Mouse (Mus musculus) lung, embryonic 16.5 days (tissue): ENCODE data around the gene Gm26661. TPM values are rescaled to one million over a fixed set of nuclear protein-coding genes. Genes with fewer than 3 reads are reported as not detected.

Experiments
- ATAC-seq: fragments of 200-750 bp; cut with Nextera tagmentation; 2 replicates; pipeline ENCODE4 v1.8.0; 2017; ENCODE audit warnings: low read depth, mild to moderate bottlenecking, moderate library complexity
- H3K27ac ChIP-seq: fragments of 300-500 bp; sonication (generic); 2 replicates; pipeline ENCODE4 v1.5.1; 2014; ENCODE audit warnings: mild to moderate bottlenecking, control low read depth, low read length
- H3K27me3 ChIP-seq: fragments of 300-500 bp; sonication (generic); 2 replicates; pipeline ENCODE4 v1.6.1; 2014; ENCODE audit warnings: low read depth, low read length, mixed read lengths; ENCODE audit not compliant: control insufficient read depth, insufficient read depth
- H3K36me3 ChIP-seq: fragments of 300-500 bp; sonication (generic); 2 replicates; pipeline ENCODE4 v1.6.1; 2014; ENCODE audit warnings: low read length; ENCODE audit not compliant: control insufficient read depth, insufficient read depth
- H3K4me1 ChIP-seq: fragments of 300-500 bp; sonication (generic); replicated peaks from 2 replicates; pipeline ENCODE4 v1.6.1; 2014; ENCODE audit warnings: low read length, mixed read lengths; ENCODE audit not compliant: control insufficient read depth, insufficient read depth
- H3K4me2 ChIP-seq: fragments of 300-500 bp; sonication (generic); 2 replicates; pipeline ENCODE4 v1.6.1; 2014; ENCODE audit warnings: low read depth, low read length, control low read depth
- H3K4me3 ChIP-seq: fragments of 300-500 bp; sonication (generic); 2 replicates; pipeline ENCODE4 v1.5.1; 2014; ENCODE audit warnings: mild to moderate bottlenecking, low read length, control low read depth
- H3K9ac ChIP-seq: fragments of 300-500 bp; sonication (generic); 2 replicates; pipeline ENCODE4 v1.6.1; 2014; ENCODE audit warnings: low read length, control low read depth
- H3K9me3 ChIP-seq: fragments of 300-500 bp; sonication (generic); 2 replicates; pipeline ENCODE4 v1.6.1; 2016; ENCODE audit warnings: low read length; ENCODE audit not compliant: control insufficient read depth
- WGBS: fragments of 180-500 bp; shearing (Covaris S2); extraction: QIAGEN DNeasy Blood & Tissue Kit; methylation state at CpG from one replicate; pipeline ENCODE4 v1.1.7; 2014; 5-methylcytosine and 5-hydroxymethylcytosine counted together
- polyA plus RNA-seq: library from polyadenylated mRNA; unstranded; fragments of >200 nt; fragmentation: Nextera tagmentation; extraction: Ambion mirVana; gene quantifications from 2 replicates; pipeline ENCODE4 v1.2.1, GENCODE M21; 2015

The Gm26661 gene
- polyA plus RNA-seq, 1 experiment from 2014 or later = not detected

GRCm38 (mm10) chr14:7795961-7796360, 4.6 kb downstream of the Gm26661 start:
- no peaks in the 10 kb centered on the region for H3K36me3 ChIP-seq
- no peaks in the 10 kb centered on the region for H3K27me3 ChIP-seq
- ATAC-seq = no peak
- H3K9me3 ChIP-seq = no peaks in the 10 kb centered on the region; the same call in 1 of the 2 replicates
- no peak overlapping the region for H3K9ac ChIP-seq
- H3K27ac ChIP-seq = no peak overlapping the region
- no peaks in the 10 kb centered on the region for H3K4me1 ChIP-seq
- no peak overlapping the region for H3K4me2 ChIP-seq
- H3K4me3 ChIP-seq = no peak overlapping the region
- WGBS = 79% methylated on average over 4 of the region's 4 CpGs

- Histone ChIP-seq H3K36me3 (no peaks in the 10 kb centered on the region), H3K4me3 (no peak overlapping the region), H3K27ac (no peak overlapping the region), H3K4me1 (no peaks in the 10 kb centered on the region), H3K9ac (no peak overlapping the region), H3K9me3 (no peaks in the 10 kb centered on the region; the same call in 1 of the 2 replicates), H3K27me3 (no peaks in the 10 kb centered on the region), H3K4me2 (no peak overlapping the region)
- no peak for ATAC-seq
Observed at GRCm38 (mm10) chr14:7800611-7801010, 9.2 kb downstream of the Gm26661 start.

- Histone ChIP-seq H3K36me3 (no peaks in the 10 kb centered on the region), H3K4me1 (no peaks in the 10 kb centered on the region), H3K27me3 (no peaks in the 10 kb centered on the region), H3K4me3 (no peak overlapping the region), H3K9me3 (no peaks in the 10 kb centered on the region; the same call in 1 of the 2 replicates), H3K9ac (no peak overlapping the region), H3K4me2 (no peak overlapping the region), H3K27ac (no peak overlapping the region)
- ATAC-seq = no peak
- 7% methylated on average over 4 of the region's 4 CpGs for WGBS
Observed at GRCm38 (mm10) chr14:7801831-7802230, 10.4 kb downstream of the Gm26661 start.

- no peak for ATAC-seq
- H3K9ac ChIP-seq = no peak overlapping the region
- H3K4me2 ChIP-seq = no peak overlapping the region
- no peak overlapping the region for H3K27ac ChIP-seq
- peaks cover 2% of the 10 kb centered on the region; the same call in 1 of the 2 replicates for H3K4me1 ChIP-seq
- no peaks in the 10 kb centered on the region for H3K27me3 ChIP-seq
- WGBS = 47% methylated on average over 4 of the region's 4 CpGs
- H3K4me3 ChIP-seq = no peak overlapping the region
- H3K9me3 ChIP-seq = no peaks in the 10 kb centered on the region; the same call in 1 of the 2 replicates
- no peaks in the 10 kb centered on the region for H3K36me3 ChIP-seq
Observed at GRCm38 (mm10) chr14:7803874-7804557, 12.6 kb downstream of the Gm26661 start.

- Histone ChIP-seq H3K27me3 (no peaks in the 10 kb centered on the region), H3K27ac (no peak overlapping the region), H3K36me3 (no peaks in the 10 kb centered on the region), H3K4me3 (no peak overlapping the region), H3K4me1 (peaks cover 2% of the 10 kb centered on the region; the same call in 1 of the 2 replicates), H3K4me2 (no peak overlapping the region), H3K9ac (no peak overlapping the region), H3K9me3 (no peaks in the 10 kb centered on the region; the same call in 1 of the 2 replicates)
- no peak for ATAC-seq
- WGBS = 85% methylated on average over 2 of the region's 2 CpGs
Observed at GRCm38 (mm10) chr14:7804558-7804905, 13.1 kb downstream of the Gm26661 start.

GRCm38 (mm10) chr14:7807711-7808110, 16.3 kb downstream of the Gm26661 start:
- H3K9ac ChIP-seq = no peak overlapping the region
- no peaks in the 10 kb centered on the region for H3K27me3 ChIP-seq
- peaks cover 2% of the 10 kb centered on the region; the same call in 1 of the 2 replicates for H3K4me1 ChIP-seq
- no peaks in the 10 kb centered on the region for H3K9me3 ChIP-seq
- WGBS = 46% methylated on average over 4 of the region's 4 CpGs
- no peak for ATAC-seq
- no peak overlapping the region for H3K4me2 ChIP-seq
- H3K27ac ChIP-seq = no peak overlapping the region
- no peak overlapping the region for H3K4me3 ChIP-seq
- H3K36me3 ChIP-seq = no peaks in the 10 kb centered on the region

GRCm38 (mm10) chr14:7808501-7808981, 17.2 kb downstream of the Gm26661 start:
- H3K4me2 ChIP-seq = no peak overlapping the region
- H3K4me1 ChIP-seq = peaks cover 2% of the 10 kb centered on the region; the same call in 1 of the 2 replicates
- ATAC-seq = peak; percentile 35
- no peak overlapping the region for H3K27ac ChIP-seq
- no peaks in the 10 kb centered on the region for H3K36me3 ChIP-seq
- H3K9me3 ChIP-seq = no peaks in the 10 kb centered on the region
- WGBS = 57% methylated on average over 11 of the region's 11 CpGs
- H3K9ac ChIP-seq = no peak overlapping the region
- H3K4me3 ChIP-seq = no peak overlapping the region
- no peaks in the 10 kb centered on the region for H3K27me3 ChIP-seq

GRCm38 (mm10) chr14:7809043-7809955, 17.9 kb downstream of the Gm26661 start:
- peaks cover 2% of the 10 kb centered on the region; the same call in 1 of the 2 replicates for H3K4me1 ChIP-seq
- H3K36me3 ChIP-seq = no peaks in the 10 kb centered on the region
- H3K27ac ChIP-seq = no peak overlapping the region
- H3K27me3 ChIP-seq = no peaks in the 10 kb centered on the region
- no peaks in the 10 kb centered on the region for H3K9me3 ChIP-seq
- no peak overlapping the region for H3K4me3 ChIP-seq
- 61% methylated on average over 12 of the region's 12 CpGs for WGBS
- H3K9ac ChIP-seq = no peak overlapping the region
- H3K4me2 ChIP-seq = no peak overlapping the region
- ATAC-seq = peak; percentile 54; the same call in 1 of the 2 replicates
